Mouse (Mus musculus): ENCODE results near the gene Vmn2r104.

Gene Vmn2r104

DNA sequence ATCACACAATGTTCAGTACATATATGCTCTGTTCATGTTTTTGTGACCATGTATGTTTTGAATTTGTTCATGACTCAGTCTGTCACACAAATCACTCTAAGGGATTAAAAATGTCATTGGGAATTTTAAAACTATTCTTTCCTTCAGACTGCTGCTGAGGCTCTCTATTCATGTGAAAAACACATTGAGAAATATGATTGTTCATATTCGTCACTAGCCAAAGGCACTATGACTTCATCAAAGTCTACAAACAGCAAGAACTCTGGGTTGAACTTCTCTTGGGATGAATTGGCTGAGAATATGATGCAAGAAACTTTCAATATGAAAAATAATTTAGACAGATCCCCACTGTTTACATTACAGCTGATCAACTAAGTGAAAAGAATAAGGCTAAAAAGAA is at the start of gene Vmn2r104:
Gene Vmn2r104 (minus strand): TSS at position 101 of the 400 bp plus-strand sequence.
- ATAC-seq (ENCODE audit: low TSS enrichment), result no peak

GRCm38 (mm10) chr17:20074090-20074489 is 26.0 kb upstream of the Vmn2r104 start:
- ATAC-seq (ENCODE audit: low TSS enrichment), result no peak

- no peak for ATAC-seq (ENCODE audit: low TSS enrichment)
These were observed 23.7 kb upstream of the Vmn2r104 start for GRCm38 (mm10) chr17:20071656-20072396.
